Mouse (Mus musculus): ENCODE data around the gene Adgrg1. TPM values are rescaled to one million over a fixed set of nuclear protein-coding genes. Genes with fewer than 3 reads are reported as not detected.
A peak's percentile ranks its signal among the peaks of the same experiment; 100 is the strongest.

Gene Adgrg1
- polyA plus RNA-seq, 1 experiment, result 63.8 TPM

DNA sequence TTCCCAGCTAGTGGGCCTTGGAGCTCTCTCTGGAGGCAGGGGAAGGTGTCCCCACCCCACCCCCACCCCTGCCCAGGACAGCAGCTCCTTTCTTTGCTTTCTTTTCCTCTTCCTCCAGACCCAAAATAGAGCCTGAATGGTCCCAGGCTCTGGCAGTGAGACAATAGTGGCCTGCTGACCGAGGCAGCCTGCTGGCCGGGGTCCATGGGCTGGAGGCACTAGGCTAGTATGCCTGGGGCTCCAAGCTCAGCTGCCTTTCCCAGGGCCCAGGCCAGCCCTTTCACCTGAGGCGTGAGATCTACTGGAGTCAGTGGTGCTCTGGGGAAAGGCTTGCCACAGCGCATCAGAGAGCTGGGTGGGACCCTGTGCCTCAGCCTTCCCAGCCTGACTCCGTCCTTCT, 18.0 kb downstream of the Adgrg1 start:
- Histone ChIP-seq H3K4me1 (ENCODE audit: control insufficient read depth, insufficient read depth, low read length) (peaks cover 5% of the 10 kb centered on the region; the same call in 1 of the 2 replicates), H3K4me3 (ENCODE audit: insufficient read depth, low read length) (no peak overlapping the region), H3K27ac (ENCODE audit: insufficient read depth, low read length) (peak overlapping the region; percentile 83)
- no peak for TF ChIP-seq POLR2A (IDR thresholded peaks at IDR 0.05; ENCODE audit: extremely low read depth, insufficient read depth, low read length)
- no peak for TF ChIP-seq CTCF (IDR thresholded peaks at IDR 0.05; ENCODE audit: extremely low read depth, insufficient read depth, low read length)

DNA sequence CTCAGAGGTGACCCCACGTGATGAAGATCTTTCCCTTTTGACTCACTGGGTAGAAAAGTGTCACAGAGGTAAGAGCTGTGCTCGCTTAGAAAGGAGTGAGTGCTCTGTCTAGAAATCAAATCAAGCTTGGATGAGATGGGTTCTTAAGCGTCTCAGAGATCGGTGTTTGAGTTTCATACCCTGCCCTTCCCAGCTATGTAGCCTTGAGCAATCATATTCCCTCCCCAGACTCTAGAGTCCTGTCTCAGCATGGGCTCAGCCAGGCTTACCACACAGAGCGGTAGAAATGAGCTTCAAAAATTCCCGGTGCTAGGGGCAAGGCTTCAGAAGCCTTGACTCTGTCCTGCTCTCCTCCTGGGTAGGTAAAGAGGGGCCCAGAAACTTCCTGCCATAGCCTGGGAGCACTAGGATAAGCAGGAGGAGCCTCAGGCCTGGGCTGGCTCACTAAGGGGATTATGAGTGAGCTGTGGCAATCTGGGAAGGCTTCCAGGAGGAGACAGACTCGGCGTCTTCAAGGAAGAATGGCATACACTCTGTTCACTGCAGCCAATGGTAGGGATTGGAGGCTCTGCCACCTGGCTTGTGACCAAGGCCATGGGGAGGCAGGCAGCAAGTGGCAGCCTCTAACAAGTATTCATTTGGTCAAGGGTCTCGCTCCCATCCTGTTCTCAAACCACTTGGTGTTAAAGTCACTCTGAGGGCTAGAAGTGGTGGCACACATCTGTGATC, 18.6 kb downstream of the Adgrg1 start:
- peak overlapping the region; percentile 83 for H3K27ac ChIP-seq (ENCODE audit: insufficient read depth, low read length)
- no peak overlapping the region for H3K4me3 ChIP-seq (ENCODE audit: insufficient read depth, low read length)
- H3K4me1 ChIP-seq (ENCODE audit: control insufficient read depth, insufficient read depth, low read length), result peaks cover 5% of the 10 kb centered on the region; the same call in 1 of the 2 replicates
- TF ChIP-seq POLR2A (IDR thresholded peaks at IDR 0.05; ENCODE audit: extremely low read depth, insufficient read depth, low read length) (no peak), CTCF (IDR thresholded peaks at IDR 0.05; ENCODE audit: extremely low read depth, insufficient read depth, low read length) (no peak)

DNA sequence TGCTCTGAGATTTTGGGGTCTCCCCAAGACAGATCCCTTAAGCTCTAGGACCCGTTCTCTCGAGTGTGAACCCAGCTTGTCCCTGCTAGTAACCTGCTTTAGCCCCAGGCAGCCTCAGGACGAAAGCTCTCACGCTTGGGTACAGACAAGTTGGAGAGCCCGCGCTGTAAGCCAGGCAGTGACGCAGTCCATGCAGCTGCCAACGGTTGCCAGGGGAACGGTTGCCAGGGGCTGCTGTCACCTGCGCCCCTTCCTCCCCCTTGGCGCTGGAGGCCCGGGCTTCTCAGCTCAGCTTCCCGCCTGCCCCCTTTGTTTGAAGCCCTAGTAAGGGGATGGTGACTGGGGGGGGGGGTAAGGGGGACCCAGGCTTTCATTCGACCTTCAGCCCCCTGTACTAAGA, 19.5 kb downstream of the Adgrg1 start:
- no peak overlapping the region for H3K4me3 ChIP-seq (ENCODE audit: insufficient read depth, low read length)
- peak overlapping the region; percentile 83; the same call in 1 of the 2 replicates for H3K27ac ChIP-seq (ENCODE audit: insufficient read depth, low read length)
- peaks cover 5% of the 10 kb centered on the region; the same call in 1 of the 2 replicates for H3K4me1 ChIP-seq (ENCODE audit: control insufficient read depth, insufficient read depth, low read length)
- no peak for TF ChIP-seq CTCF (IDR thresholded peaks at IDR 0.05; ENCODE audit: extremely low read depth, insufficient read depth, low read length)
- no peak for TF ChIP-seq POLR2A (IDR thresholded peaks at IDR 0.05; ENCODE audit: extremely low read depth, insufficient read depth, low read length)

DNA sequence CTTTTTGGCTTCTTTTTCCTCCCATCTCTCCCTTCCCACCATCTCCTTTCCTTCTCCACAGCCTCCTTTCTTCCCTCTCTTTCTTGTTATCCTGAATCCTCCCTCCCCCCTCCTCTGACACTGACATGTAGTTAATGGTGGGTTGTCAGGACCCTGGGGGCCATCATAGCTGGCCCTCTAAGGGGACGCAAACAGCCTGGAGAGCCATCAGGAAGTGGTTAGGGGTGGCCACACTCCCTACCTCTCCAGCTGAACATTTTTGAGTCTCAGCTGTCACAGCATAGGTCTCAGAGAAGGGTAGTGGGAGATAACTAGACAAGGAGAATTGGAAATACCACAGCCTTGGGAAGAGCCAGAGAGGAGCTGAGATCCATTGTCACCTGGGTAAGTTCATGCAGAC, 20.0 kb downstream of the Adgrg1 start:
- Histone ChIP-seq H3K4me3 (ENCODE audit: insufficient read depth, low read length) (no peak overlapping the region), H3K27ac (ENCODE audit: insufficient read depth, low read length) (peak overlapping the region; percentile 45; the same call in 1 of the 2 replicates), H3K4me1 (ENCODE audit: control insufficient read depth, insufficient read depth, low read length) (peaks cover 5% of the 10 kb centered on the region; the same call in 1 of the 2 replicates)
- no peak for TF ChIP-seq CTCF (IDR thresholded peaks at IDR 0.05; ENCODE audit: extremely low read depth, insufficient read depth, low read length)
- no peak for TF ChIP-seq POLR2A (IDR thresholded peaks at IDR 0.05; ENCODE audit: extremely low read depth, insufficient read depth, low read length)

DNA sequence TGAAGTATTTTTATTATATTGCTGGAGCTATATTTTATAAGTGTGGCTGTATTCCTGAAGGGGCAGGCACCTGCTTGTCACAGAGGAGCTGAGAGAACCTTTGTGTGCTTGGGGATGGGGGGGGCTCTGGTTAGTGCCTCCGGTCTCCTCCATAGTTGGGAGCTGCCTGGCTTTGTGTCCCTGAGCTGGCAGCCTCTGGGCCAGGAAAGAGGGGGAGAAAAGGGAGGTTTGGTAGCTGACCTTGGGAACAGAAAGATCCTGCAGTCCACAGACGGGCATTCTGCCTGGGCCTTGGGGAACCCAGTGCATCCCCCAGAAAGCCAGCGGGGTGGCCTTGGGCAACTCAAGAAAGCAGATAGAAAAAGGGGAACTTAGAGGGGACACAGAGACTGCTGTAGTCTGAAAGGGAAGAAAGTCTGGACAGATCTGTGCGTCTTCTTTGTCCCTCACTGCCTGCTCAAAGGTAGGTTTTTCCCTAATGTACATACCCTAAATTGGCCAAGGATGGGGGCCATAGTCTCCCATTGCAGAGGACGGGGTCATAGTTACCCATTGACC, 20.9 kb downstream of the Adgrg1 start:
- no peak for TF ChIP-seq POLR2A (IDR thresholded peaks at IDR 0.05; ENCODE audit: extremely low read depth, insufficient read depth, low read length)
- TF ChIP-seq CTCF (IDR thresholded peaks at IDR 0.05; ENCODE audit: extremely low read depth, insufficient read depth, low read length), result no peak
- peak overlapping the region; percentile 24 for H3K4me3 ChIP-seq (ENCODE audit: insufficient read depth, low read length)
- H3K27ac ChIP-seq (ENCODE audit: insufficient read depth, low read length), result peak overlapping the region; percentile 84
- peaks cover 5% of the 10 kb centered on the region; the same call in 1 of the 2 replicates for H3K4me1 ChIP-seq (ENCODE audit: control insufficient read depth, insufficient read depth, low read length)

DNA sequence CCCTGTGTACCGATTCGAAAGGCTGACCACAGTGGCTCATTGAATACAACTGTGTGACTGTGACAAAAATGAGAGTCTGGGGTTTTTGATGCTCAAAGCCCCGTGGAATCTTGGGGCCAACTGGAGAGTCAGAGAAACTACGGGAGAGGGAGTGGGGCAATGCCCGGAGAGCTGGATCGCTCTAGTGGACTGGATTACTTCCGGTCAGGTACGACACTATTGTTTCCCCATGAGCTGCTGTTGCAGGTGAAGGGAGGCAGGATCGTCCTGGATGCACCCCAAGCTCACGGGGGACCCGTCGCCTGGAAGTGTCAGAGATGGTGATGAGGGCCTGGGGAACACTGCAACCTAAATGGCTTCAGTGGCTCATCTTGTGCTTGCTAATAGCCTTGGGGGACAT, 21.5 kb downstream of the Adgrg1 start:
- Histone ChIP-seq H3K4me3 (ENCODE audit: insufficient read depth, low read length) (peak overlapping the region; percentile 24), H3K4me1 (ENCODE audit: control insufficient read depth, insufficient read depth, low read length) (peaks cover 5% of the 10 kb centered on the region; the same call in 1 of the 2 replicates), H3K27ac (ENCODE audit: insufficient read depth, low read length) (peak overlapping the region; percentile 84)
- TF ChIP-seq POLR2A (IDR thresholded peaks at IDR 0.05; ENCODE audit: extremely low read depth, insufficient read depth, low read length), result no peak
- TF ChIP-seq CTCF (IDR thresholded peaks at IDR 0.05; ENCODE audit: extremely low read depth, insufficient read depth, low read length), result no peak

DNA sequence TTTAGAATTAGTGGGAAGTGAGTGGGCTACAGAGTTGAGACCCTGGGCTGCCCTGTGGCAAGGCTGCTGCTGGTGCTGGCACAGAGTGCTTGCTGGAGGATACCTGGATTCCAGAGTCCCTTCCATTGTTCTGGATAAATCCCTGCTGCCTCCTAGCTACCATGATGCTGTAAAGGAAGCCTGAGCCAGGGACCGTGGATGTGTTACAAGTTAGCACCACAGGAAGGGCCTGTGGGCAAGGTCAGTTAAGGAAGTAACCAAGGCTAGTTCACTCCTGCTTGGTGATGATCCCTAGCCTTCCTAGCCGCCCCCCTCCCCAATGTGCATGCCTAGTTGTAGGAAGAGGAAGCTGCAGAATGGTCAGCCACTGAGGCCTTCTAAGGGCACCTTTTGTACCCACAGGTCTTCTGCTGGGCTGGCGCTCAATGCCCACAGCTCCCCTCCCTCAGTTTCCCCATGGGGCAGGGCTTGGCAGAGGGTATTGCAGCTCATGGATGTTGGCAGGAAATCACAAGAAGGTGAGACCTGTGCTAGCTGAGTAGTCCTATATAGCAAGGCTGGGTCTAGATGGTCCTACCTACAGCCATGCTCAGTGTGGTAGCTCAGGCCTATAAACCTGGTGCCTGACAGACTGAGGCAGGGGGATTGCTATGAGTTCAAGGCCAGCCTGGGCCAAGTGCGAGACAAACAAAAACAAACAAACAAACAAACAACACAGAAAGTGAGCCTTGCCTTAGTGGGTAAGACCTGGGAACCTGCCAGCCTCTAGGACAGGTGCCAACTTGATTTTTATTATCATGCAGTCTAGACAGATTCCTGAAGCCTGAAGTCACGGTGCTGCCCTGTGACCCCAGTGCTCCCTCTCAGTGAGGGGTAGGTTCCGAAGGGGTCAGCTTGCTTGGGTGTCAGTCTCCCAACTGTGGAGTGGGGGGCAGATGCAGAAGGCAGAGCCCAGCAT, 22.6 kb downstream of the Adgrg1 start:
- peaks cover 5% of the 10 kb centered on the region; the same call in 1 of the 2 replicates for H3K4me1 ChIP-seq (ENCODE audit: control insufficient read depth, insufficient read depth, low read length)
- peak overlapping the region; percentile 84 for H3K27ac ChIP-seq (ENCODE audit: insufficient read depth, low read length)
- peak overlapping the region; percentile 24; the same call in 1 of the 2 replicates for H3K4me3 ChIP-seq (ENCODE audit: insufficient read depth, low read length)
- TF ChIP-seq POLR2A (IDR thresholded peaks at IDR 0.05; ENCODE audit: extremely low read depth, insufficient read depth, low read length), result no peak
- no peak for TF ChIP-seq CTCF (IDR thresholded peaks at IDR 0.05; ENCODE audit: extremely low read depth, insufficient read depth, low read length)

DNA sequence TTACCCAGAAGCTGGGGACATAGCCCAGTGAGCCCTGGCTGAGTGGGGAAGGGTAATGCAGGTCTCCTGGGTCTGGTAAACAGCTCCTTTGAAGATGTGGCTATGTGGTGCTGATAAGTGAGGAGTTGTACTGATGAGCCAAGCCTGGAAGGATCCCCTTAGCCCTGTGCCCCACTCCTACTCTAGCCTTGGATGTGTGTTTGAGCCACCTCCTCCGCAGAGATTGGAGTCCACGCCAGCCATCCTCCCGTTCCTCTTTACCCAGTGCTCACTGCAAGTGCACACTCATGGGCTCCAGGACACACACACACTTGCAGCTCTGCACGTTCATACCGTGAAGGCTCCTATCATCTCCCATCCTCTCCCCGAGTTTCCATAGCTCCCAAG, 23.3 kb downstream of the Adgrg1 start:
- Histone ChIP-seq H3K27ac (ENCODE audit: insufficient read depth, low read length) (peak overlapping the region; percentile 56), H3K4me3 (ENCODE audit: insufficient read depth, low read length) (no peak overlapping the region), H3K4me1 (ENCODE audit: control insufficient read depth, insufficient read depth, low read length) (peaks cover 5% of the 10 kb centered on the region; the same call in 1 of the 2 replicates)
- TF ChIP-seq POLR2A (IDR thresholded peaks at IDR 0.05; ENCODE audit: extremely low read depth, insufficient read depth, low read length) (no peak), CTCF (IDR thresholded peaks at IDR 0.05; ENCODE audit: extremely low read depth, insufficient read depth, low read length) (no peak)

DNA sequence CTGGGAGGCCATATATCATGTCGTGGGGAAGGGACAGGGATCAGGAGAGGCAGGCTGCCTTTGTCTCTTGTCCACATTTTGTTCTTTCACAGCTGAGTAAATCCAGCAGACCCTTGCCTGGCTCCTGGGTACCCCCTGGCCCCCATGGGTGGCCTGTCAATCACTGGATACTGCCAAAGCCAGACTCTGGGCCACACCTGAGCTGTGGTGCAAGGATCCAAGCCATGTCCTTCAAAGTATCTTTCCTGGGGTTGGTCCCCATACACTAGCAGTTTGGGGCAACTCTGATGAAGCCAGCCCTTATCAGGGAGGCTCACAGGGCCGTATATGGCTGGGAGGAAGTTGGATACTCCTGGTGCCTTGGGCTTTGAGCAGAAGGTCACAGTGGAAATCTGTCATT, 23.9 kb downstream of the Adgrg1 start:
- TF ChIP-seq POLR2A (IDR thresholded peaks at IDR 0.05; ENCODE audit: extremely low read depth, insufficient read depth, low read length) (no peak), CTCF (IDR thresholded peaks at IDR 0.05; ENCODE audit: extremely low read depth, insufficient read depth, low read length) (no peak)
- Histone ChIP-seq H3K27ac (ENCODE audit: insufficient read depth, low read length) (peak overlapping the region; percentile 63), H3K4me1 (ENCODE audit: control insufficient read depth, insufficient read depth, low read length) (peaks cover 4% of the 10 kb centered on the region; the same call in 1 of the 2 replicates), H3K4me3 (ENCODE audit: insufficient read depth, low read length) (no peak overlapping the region)
